Mouse (Mus musculus): Measurements from ENCODE around the gene Hecw2. TPM values are rescaled to one million over a fixed set of nuclear protein-coding genes. Genes with fewer than 3 reads are reported as not detected.

Gene Hecw2
- polyA plus RNA-seq, 1 experiment from 2014 or later: 7.7 TPM

DNA sequence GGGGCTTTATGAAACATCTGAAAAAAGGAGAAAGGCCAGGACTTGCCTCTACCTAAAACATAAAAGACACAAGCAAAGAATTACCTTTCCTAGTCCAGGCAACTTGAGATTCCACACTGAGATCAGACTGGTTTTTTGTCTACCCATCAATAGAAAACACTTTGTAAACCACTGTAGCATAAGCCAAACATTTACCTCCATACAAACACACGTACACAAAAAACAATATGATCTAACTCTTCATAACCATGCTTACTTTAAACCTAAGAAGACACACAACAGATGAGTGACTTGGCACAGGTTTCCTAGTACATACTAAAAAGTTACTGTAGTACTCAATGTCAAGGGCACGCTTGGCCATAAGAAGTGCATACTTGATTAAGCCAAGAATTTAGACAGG lies 419.4 kb downstream of the Hecw2 start:
- Histone ChIP-seq H3K9me3 (no peaks in the 10 kb centered on the region), H3K4me2 (no peak overlapping the region), H3K9ac (no peak overlapping the region), H3K36me3 (replicated peaks) (no peaks in the 10 kb centered on the region), H3K4me1 (no peaks in the 10 kb centered on the region), H3K4me3 (no peak overlapping the region), H3K27me3 (replicated peaks) (no peaks in the 10 kb centered on the region), H3K27ac (no peak overlapping the region)
- no peak for ATAC-seq (replicated peaks)
- 92% methylated on average over 2 of the region's 2 CpGs for WGBS

DNA sequence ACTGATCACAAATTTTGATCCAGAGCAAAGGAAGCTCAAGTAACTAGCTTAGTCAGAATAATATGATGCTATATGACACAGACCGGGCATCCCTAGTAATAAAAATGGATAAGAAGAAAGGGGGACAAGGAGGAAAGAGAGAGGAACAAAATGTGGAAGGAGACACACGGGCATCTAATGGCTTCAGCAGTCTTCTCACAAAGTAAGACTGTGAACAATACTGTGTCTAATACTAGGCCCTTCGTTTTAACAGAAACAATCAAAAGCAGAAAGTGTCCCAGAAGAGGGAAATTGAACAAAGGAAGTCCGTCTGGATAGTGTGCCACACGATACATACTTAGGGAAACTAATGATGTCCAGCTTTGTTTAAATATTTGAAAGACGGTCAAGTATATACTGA lies 419.9 kb downstream of the Hecw2 start:
- Histone ChIP-seq H3K4me2 (no peak overlapping the region), H3K27me3 (replicated peaks) (no peaks in the 10 kb centered on the region), H3K9me3 (no peaks in the 10 kb centered on the region), H3K9ac (no peak overlapping the region), H3K4me1 (no peaks in the 10 kb centered on the region), H3K4me3 (no peak overlapping the region), H3K36me3 (replicated peaks) (no peaks in the 10 kb centered on the region), H3K27ac (no peak overlapping the region)
- no peak for ATAC-seq (replicated peaks)
- WGBS: 85% methylated on average over 6 of the region's 6 CpGs

GRCm38 (mm10) chr1:53774571-53774970 lies 420.4 kb downstream of the Hecw2 start:
- H3K9ac ChIP-seq: no peak overlapping the region
- H3K36me3 ChIP-seq (replicated peaks): no peaks in the 10 kb centered on the region
- no peaks in the 10 kb centered on the region for H3K27me3 ChIP-seq (replicated peaks)
- no peak overlapping the region for H3K4me2 ChIP-seq
- no peak overlapping the region for H3K4me3 ChIP-seq
- 92% methylated on average over 3 of the region's 3 CpGs for WGBS
- no peak overlapping the region for H3K27ac ChIP-seq
- H3K9me3 ChIP-seq: no peaks in the 10 kb centered on the region
- ATAC-seq (replicated peaks): no peak
- no peaks in the 10 kb centered on the region for H3K4me1 ChIP-seq

DNA sequence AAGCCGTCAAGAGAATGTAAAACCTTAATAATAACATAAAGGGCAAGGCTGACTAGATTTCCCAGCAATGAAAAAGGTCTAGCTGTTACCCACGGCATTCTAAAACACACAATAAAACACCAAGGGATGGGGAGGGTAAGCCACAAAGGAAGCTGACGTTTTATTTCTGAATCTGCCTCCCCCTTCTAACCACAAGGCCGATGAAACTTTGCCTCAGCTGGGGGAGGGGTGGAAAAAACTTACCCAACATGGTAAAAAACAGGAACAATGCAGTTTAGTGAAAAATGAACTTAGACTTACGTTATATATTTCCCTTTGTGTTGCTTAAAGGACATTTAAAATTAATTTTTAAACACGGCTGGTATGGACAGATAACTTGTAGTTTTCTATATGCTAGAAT lies 421.0 kb downstream of the Hecw2 start:
- no peaks in the 10 kb centered on the region for H3K4me1 ChIP-seq
- H3K4me2 ChIP-seq: no peak overlapping the region
- no peak for ATAC-seq (replicated peaks)
- no peak overlapping the region for H3K4me3 ChIP-seq
- H3K27ac ChIP-seq: no peak overlapping the region
- no peaks in the 10 kb centered on the region for H3K36me3 ChIP-seq (replicated peaks)
- no peaks in the 10 kb centered on the region for H3K9me3 ChIP-seq
- H3K9ac ChIP-seq: no peak overlapping the region
- 52% methylated on average over 6 of the region's 6 CpGs for WGBS
- H3K27me3 ChIP-seq (replicated peaks): no peaks in the 10 kb centered on the region

GRCm38 (mm10) chr1:53772967-53773366 lies 422.0 kb downstream of the Hecw2 start:
- H3K4me2 ChIP-seq: no peak overlapping the region
- no peaks in the 10 kb centered on the region for H3K4me1 ChIP-seq
- H3K9me3 ChIP-seq: no peaks in the 10 kb centered on the region
- H3K9ac ChIP-seq: no peak overlapping the region
- H3K27me3 ChIP-seq (replicated peaks): no peaks in the 10 kb centered on the region
- H3K36me3 ChIP-seq (replicated peaks): no peaks in the 10 kb centered on the region
- no peak overlapping the region for H3K4me3 ChIP-seq
- WGBS: 94% methylated on average over 3 of the region's 3 CpGs
- H3K27ac ChIP-seq: no peak overlapping the region
- no peak for ATAC-seq (replicated peaks)

- H3K4me2 ChIP-seq: no peak overlapping the region
- no peaks in the 10 kb centered on the region for H3K9me3 ChIP-seq
- H3K36me3 ChIP-seq (replicated peaks): no peaks in the 10 kb centered on the region
- no peak overlapping the region for H3K27ac ChIP-seq
- WGBS: 91% methylated on average over 6 of the region's 6 CpGs
- H3K4me1 ChIP-seq: no peaks in the 10 kb centered on the region
- H3K9ac ChIP-seq: no peak overlapping the region
- H3K4me3 ChIP-seq: no peak overlapping the region
- no peaks in the 10 kb centered on the region for H3K27me3 ChIP-seq (replicated peaks)
- no peak for ATAC-seq (replicated peaks)
Measured at GRCm38 (mm10) chr1:53771476-53771875, 423.5 kb downstream of the Hecw2 start.

- Histone ChIP-seq H3K9ac (no peak overlapping the region), H3K4me1 (no peaks in the 10 kb centered on the region), H3K27ac (no peak overlapping the region), H3K36me3 (replicated peaks) (no peaks in the 10 kb centered on the region), H3K4me2 (no peak overlapping the region), H3K4me3 (no peak overlapping the region), H3K9me3 (no peaks in the 10 kb centered on the region), H3K27me3 (replicated peaks) (no peaks in the 10 kb centered on the region)
- ATAC-seq (replicated peaks): no peak
- WGBS: 87% methylated on average over 2 of the region's 2 CpGs
Measured at GRCm38 (mm10) chr1:53766112-53766511, 428.9 kb downstream of the Hecw2 start.

GRCm38 (mm10) chr1:53757316-53757715 lies 437.7 kb downstream of the Hecw2 start:
- H3K4me2 ChIP-seq: no peak overlapping the region
- H3K36me3 ChIP-seq (replicated peaks): no peaks in the 10 kb centered on the region
- no peak overlapping the region for H3K4me3 ChIP-seq
- ATAC-seq (replicated peaks): no peak
- H3K9ac ChIP-seq: no peak overlapping the region
- no peaks in the 10 kb centered on the region for H3K9me3 ChIP-seq
- no peaks in the 10 kb centered on the region for H3K4me1 ChIP-seq
- 93% methylated on average over 4 of the region's 4 CpGs for WGBS
- no peaks in the 10 kb centered on the region for H3K27me3 ChIP-seq (replicated peaks)
- no peak overlapping the region for H3K27ac ChIP-seq

Small RNA genes within 50 kb of the gene (microRNA-seq; reads per million reads assigned to microRNA genes)
- not detected for gene Mir7681

Other genes with a start within 250 kb of the Hecw2 start
- 0.09 and 0.14 TPM in 2 replicates for gene Ccdc150, start 55.5 kb upstream of the Hecw2 start, polyA plus RNA-seq (2015; fragmentation: Nextera tagmentation; extraction: Ambion mirVana)
- 22.1 and 23.2 TPM in 2 replicates for gene Gtf3c3, start 243.8 kb upstream of the Hecw2 start, polyA plus RNA-seq (2015; fragmentation: Nextera tagmentation; extraction: Ambion mirVana)

Measured in midbrain, embryonic 15.5 days (tissue).